Mouse (Mus musculus): Measurements from ENCODE around the gene Prkch. TPM values are rescaled to one million over a fixed set of nuclear protein-coding genes. Genes with fewer than 3 reads are reported as not detected.

Gene Prkch
- polyA plus RNA-seq, 1 experiment from 2014 or later: 0.13 TPM

- no peak for ATAC-seq
- H3K27me3 ChIP-seq: no peaks in the 10 kb centered on the region
- ChIA-PET POLR2A (no interaction called here), CTCF (no interaction called here)
- no peak for TF ChIP-seq CTCF (IDR thresholded peaks at IDR 0.05)
- DNase-seq (ENCODE audit: low read depth, low spot score): no peak
- in situ Hi-C loops (cut with MboI; ENCODE audit: low pct_unique_long_range_greater_than_20kb): no loop called here
These were observed 163.8 kb downstream of the Prkch start for GRCm38 (mm10) chr12:73748373-73748772.

- no peak for DNase-seq (ENCODE audit: low read depth, low spot score)
- no peak for TF ChIP-seq CTCF (IDR thresholded peaks at IDR 0.05)
- in situ Hi-C loops (cut with MboI; ENCODE audit: low pct_unique_long_range_greater_than_20kb): no loop called here
- peak; percentile 40 for ATAC-seq
- ChIA-PET CTCF (interaction anchor here (1.3 kb wide), 1 partner anchor 153 kb away, joined by 3 read pairs; no protein-coding TSS in a partner anchor), POLR2A (no interaction called here)
- no peaks in the 10 kb centered on the region for H3K27me3 ChIP-seq
These were observed 170.0 kb downstream of the Prkch start for GRCm38 (mm10) chr12:73754476-73755150.

- ChIA-PET POLR2A (interaction anchor here (0.6 kb wide), 1 partner anchor 37 kb away, joined by 3 read pairs; no protein-coding TSS in a partner anchor), CTCF (interaction anchor here (1.2 to 1.5 kb wide), 2 partner anchors 11 to 34 kb away, joined by 3 to 4 read pairs; no protein-coding TSS in a partner anchor)
- H3K27me3 ChIP-seq: no peaks in the 10 kb centered on the region
- DNase-seq (ENCODE audit: low read depth, low spot score): no peak
- in situ Hi-C loops (cut with MboI; ENCODE audit: low pct_unique_long_range_greater_than_20kb): no loop called here
- TF ChIP-seq CTCF (IDR thresholded peaks at IDR 0.05): no peak
- ATAC-seq: peak; percentile 47
These were observed 171.1 kb downstream of the Prkch start for GRCm38 (mm10) chr12:73755646-73756045.

- in situ Hi-C loops (cut with MboI; ENCODE audit: low pct_unique_long_range_greater_than_20kb): no loop called here
- ChIA-PET POLR2A (interaction anchor here (0.6 kb wide), 1 partner anchor 36 kb away, joined by 3 read pairs; no protein-coding TSS in a partner anchor), CTCF (interaction anchor here (1.2 to 1.5 kb wide), 2 partner anchors 11 to 33 kb away, joined by 3 to 4 read pairs; no protein-coding TSS in a partner anchor)
- no peak for TF ChIP-seq CTCF (IDR thresholded peaks at IDR 0.05)
- no peaks in the 10 kb centered on the region for H3K27me3 ChIP-seq
- ATAC-seq (no peak), DNase-seq (ENCODE audit: low read depth, low spot score) (no peak)
These were observed 171.9 kb downstream of the Prkch start for GRCm38 (mm10) chr12:73756527-73756926.

GRCm38 (mm10) chr12:73762001-73762400 is 177.4 kb downstream of the Prkch start:
- no peak for TF ChIP-seq CTCF (IDR thresholded peaks at IDR 0.05)
- ChIA-PET CTCF (no interaction called here), POLR2A (no interaction called here)
- ATAC-seq (no peak), DNase-seq (ENCODE audit: low read depth, low spot score) (no peak)
- no peaks in the 10 kb centered on the region for H3K27me3 ChIP-seq
- in situ Hi-C loops (cut with MboI; ENCODE audit: low pct_unique_long_range_greater_than_20kb): no loop called here

- in situ Hi-C loops (cut with MboI; ENCODE audit: low pct_unique_long_range_greater_than_20kb): no loop called here
- ChIA-PET POLR2A (no interaction called here), CTCF (no interaction called here)
- no peak for DNase-seq (ENCODE audit: low read depth, low spot score)
- TF ChIP-seq CTCF (IDR thresholded peaks at IDR 0.05): no peak
- ATAC-seq: no peak
- H3K27me3 ChIP-seq: no peaks in the 10 kb centered on the region
These were observed 178.2 kb downstream of the Prkch start for GRCm38 (mm10) chr12:73762762-73763161.

- CTCF ChIA-PET: interaction anchor here (1.2 kb wide), 1 partner anchor 13 kb away, joined by 3 read pairs; no protein-coding TSS in a partner anchor
- POLR2A ChIA-PET: no interaction called here
- ATAC-seq (no peak), DNase-seq (ENCODE audit: low read depth, low spot score) (no peak)
- H3K27me3 ChIP-seq: no peaks in the 10 kb centered on the region
- in situ Hi-C loops (cut with MboI; ENCODE audit: low pct_unique_long_range_greater_than_20kb): no loop called here
- no peak for TF ChIP-seq CTCF (IDR thresholded peaks at IDR 0.05)
These were observed 180.3 kb downstream of the Prkch start for GRCm38 (mm10) chr12:73764649-73765525.

GRCm38 (mm10) chr12:73766152-73766551 is 181.6 kb downstream of the Prkch start:
- in situ Hi-C loops (cut with MboI; ENCODE audit: low pct_unique_long_range_greater_than_20kb): no loop called here
- CTCF ChIA-PET: interaction anchor here (1.6 kb wide), 1 partner anchor 10 kb away, joined by 4 read pairs; no protein-coding TSS in a partner anchor
- no peak for TF ChIP-seq CTCF (IDR thresholded peaks at IDR 0.05)
- ATAC-seq (no peak), DNase-seq (ENCODE audit: low read depth, low spot score) (no peak)
- H3K27me3 ChIP-seq: no peaks in the 10 kb centered on the region
- POLR2A ChIA-PET: no interaction called here

GRCm38 (mm10) chr12:73768788-73769187 is 184.2 kb downstream of the Prkch start:
- in situ Hi-C loops (cut with MboI; ENCODE audit: low pct_unique_long_range_greater_than_20kb): no loop called here
- ATAC-seq (no peak), DNase-seq (ENCODE audit: low read depth, low spot score) (no peak)
- POLR2A ChIA-PET: no interaction called here
- TF ChIP-seq CTCF (IDR thresholded peaks at IDR 0.05): no peak
- CTCF ChIA-PET: no interaction called here
- no peaks in the 10 kb centered on the region for H3K27me3 ChIP-seq

GRCm38 (mm10) chr12:73769536-73769935 is 184.9 kb downstream of the Prkch start:
- DNase-seq (ENCODE audit: low read depth, low spot score) (no peak), ATAC-seq (no peak)
- in situ Hi-C loops (cut with MboI; ENCODE audit: low pct_unique_long_range_greater_than_20kb): no loop called here
- CTCF ChIA-PET: interaction anchor here (1.6 kb wide), 1 partner anchor 11 kb away, joined by 5 read pairs; no protein-coding TSS in a partner anchor
- H3K27me3 ChIP-seq: no peaks in the 10 kb centered on the region
- POLR2A ChIA-PET: no interaction called here
- no peak for TF ChIP-seq CTCF (IDR thresholded peaks at IDR 0.05)

GRCm38 (mm10) chr12:73770771-73771170 is 186.2 kb downstream of the Prkch start:
- ChIA-PET POLR2A (no interaction called here), CTCF (interaction anchor here (1.6 kb wide), 1 partner anchor 12 kb away, joined by 5 read pairs; no protein-coding TSS in a partner anchor)
- no peak for TF ChIP-seq CTCF (IDR thresholded peaks at IDR 0.05)
- ATAC-seq: no peak
- in situ Hi-C loops (cut with MboI; ENCODE audit: low pct_unique_long_range_greater_than_20kb): no loop called here
- no peak for DNase-seq (ENCODE audit: low read depth, low spot score)
- H3K27me3 ChIP-seq: no peaks in the 10 kb centered on the region
